Mouse (Mus musculus) induced T-regulatory cell, adult 2 months (primary cell): ENCODE results near the gene Pygm.

ENCODE experiments used
- DNase-seq: peaks from one replicate; pipeline ENCODE4 v3.0.0-alpha.2; 2012; ENCODE audit warnings: low read depth

Pygm gene

DNA sequence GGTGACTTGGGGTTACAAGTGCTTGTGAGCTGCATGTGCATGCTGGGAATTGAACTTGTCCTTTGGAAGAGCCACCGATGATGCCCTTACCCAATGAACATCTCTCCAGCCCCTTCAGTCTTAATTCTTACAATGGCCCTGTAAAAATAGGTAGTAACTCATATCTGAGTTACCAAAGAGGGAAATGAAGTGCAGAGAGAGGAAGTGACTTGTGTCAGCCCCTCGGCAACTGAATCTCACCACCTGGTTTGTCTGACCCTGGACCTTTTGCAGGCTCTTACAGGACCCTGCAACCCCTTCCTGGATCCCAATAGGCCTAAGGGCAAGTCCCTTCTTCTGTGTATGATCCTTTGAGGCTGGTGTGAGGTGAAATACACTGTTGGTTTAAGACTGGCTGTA is 32.1 kb upstream of the Pygm start:
- no peak for DNase-seq

DNA sequence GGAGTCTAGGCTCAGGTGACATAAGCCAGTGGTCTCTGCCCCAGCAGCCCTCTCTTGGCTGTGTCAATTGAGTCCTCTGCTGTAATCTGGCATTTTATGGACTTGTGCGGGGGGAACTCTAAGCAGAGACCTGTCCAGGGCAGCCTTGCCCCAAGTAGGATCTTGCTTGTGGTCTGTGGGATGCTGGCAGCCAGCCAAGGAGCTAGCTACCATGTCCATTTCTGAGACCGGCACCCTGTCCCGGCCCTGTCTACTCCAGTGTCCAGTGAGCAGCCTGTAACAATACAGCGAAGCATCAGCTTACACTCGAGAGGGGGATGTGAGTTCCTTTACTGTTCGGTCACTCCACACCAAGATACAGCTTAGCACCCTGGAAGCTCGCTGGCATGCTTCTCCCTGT is 30.2 kb upstream of the Pygm start:
- DNase-seq = no peak

DNA sequence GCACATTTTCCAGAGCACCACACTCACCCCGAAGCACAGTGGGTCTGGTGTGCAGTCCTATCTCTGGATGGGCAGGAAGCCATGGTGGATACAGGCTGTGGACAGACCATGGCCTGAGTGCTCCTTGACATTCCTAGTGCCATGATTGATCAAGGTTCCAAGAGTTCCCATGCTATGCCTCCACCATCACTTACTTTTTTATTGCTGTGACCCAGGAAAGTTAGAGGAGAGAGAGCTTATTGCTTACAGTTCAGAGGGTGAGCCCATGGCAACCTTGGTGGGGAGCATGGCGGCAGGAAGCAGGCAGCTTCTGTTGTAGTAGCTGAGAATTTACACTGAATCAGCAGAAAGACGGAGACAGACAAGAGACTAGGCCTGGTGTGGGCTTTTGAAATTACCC is 22.9 kb upstream of the Pygm start:
- DNase-seq = no peak

GRCm38 (mm10) chr19:6363091-6363410 is 21.1 kb upstream of the Pygm start:
- DNase-seq = no peak

- peak; percentile 100 for DNase-seq
Observed at GRCm38 (mm10) chr19:6363411-6364240, 20.6 kb upstream of the Pygm start, which contains the start of gene Sf1. TSS of gene Sf1 (plus strand) at chr19:6363690.

DNA sequence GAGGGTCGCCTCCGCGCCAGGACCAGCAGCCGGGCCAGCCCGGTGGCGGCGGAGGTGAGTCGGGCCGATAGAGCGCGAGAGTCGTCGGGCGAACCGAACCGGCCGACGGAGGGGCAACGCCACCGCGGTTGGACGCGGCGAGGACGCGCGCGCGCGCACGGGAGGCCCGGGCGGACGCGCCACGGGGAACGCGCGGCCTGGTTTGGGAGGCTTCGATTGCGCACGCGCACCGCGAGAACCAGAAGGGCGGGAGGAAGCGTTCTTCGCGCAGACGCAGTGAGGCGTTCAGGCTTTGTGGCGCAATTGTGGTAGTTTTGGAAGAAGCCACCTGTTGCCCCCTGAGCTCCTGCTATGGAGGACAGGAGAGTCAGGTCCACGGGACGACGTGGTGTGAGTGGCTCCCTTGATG is 19.9 kb upstream of the Pygm start:
- peak; percentile 97 for DNase-seq

DNA sequence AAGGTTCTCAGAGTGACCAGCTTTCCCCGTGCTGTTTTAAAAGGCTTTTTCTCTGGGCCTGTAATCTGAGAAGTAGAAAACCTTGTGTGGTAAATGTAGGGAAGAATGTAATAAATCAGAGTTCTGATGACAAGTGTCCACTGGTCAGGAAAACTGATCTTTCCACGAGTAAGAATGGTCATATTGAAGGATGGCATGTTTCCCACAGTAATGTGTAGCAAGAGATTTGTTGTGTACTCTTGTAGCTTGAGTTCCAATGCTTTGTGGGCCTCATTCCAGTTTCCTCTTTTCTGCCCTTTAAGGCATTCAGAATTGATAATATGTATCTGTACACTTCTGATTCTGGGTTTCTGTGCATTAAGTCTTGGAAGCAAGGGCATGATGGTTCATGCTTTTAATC is 19.4 kb upstream of the Pygm start:
- DNase-seq = no peak

- DNase-seq = no peak
Observed at GRCm38 (mm10) chr19:6370175-6370574, 14.0 kb upstream of the Pygm start.

DNA sequence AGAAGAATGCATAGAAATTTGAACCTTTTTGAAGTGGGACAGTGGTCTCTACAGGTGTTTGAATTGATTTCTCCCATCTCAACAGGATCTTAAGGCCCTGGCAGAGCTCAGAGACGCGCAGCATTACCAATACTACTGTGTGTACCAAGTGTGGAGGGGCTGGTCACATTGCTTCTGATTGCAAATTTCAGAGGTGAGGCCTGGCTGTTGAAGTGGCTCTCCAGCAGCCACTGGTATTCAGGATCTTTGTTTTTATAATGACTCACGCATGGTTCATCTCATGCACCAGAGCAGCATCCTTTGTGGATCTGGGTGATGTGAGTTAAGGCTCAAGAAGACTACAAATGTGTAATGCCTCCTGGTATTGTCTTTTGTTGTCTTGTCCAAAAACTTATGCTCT is 11.8 kb upstream of the Pygm start:
- DNase-seq = no peak

DNA sequence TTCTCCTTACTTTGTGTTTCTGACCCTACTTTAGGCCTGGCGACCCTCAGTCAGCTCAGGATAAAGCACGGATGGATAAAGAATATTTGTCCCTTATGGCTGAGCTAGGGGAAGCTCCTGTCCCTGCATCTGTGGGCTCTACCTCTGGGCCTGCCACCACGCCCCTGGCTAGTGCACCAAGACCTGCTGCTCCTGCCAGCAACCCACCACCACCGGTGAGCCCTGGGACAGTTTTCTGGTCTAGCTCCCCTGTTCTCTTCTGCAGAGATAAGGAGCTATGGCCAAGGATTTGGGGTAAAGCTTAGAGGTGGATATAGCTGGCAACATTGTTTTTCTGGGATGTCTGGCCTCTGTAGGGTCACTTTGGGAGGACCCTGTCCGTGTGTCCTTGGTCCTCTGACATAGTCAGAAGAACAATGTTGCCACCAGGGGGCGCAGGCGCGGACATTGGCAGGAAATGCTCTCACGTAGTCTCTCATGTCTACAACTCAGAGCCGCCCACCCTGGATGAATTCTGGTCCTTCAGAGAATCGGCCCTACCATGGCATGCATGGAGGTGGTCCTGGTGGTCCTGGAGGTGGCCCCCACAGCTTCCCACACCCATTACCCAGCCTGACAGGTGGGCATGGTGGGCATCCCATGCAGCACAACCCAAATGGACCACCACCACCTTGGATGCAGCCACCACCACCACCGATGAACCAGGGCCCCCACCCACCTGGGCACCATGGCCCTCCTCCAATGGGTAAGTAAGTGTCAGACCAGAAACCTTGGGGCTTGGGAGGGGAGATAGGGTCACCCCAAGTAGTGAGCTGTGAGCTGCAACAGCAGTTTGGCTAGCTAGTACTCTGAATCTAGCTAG is 10.4 kb upstream of the Pygm start:
- DNase-seq = peak; percentile 90

DNA sequence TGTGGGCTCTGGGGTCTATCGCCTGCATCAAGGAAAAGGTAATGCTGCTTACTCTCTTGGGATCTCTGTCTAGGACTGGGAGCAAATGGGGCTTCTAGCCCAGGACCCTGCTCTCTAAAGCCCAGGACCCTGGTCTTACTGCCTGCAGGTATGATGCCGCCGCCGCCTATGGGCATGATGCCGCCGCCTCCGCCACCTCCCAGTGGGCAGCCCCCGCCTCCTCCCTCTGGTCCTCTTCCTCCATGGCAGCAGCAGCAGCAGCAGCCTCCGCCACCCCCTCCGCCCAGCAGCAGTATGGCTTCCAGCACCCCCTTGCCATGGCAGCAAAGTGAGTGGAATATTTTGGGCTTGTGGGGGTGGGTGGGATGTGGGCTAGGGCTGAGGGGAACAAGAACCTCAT is 9.6 kb upstream of the Pygm start:
- DNase-seq = no peak

DNA sequence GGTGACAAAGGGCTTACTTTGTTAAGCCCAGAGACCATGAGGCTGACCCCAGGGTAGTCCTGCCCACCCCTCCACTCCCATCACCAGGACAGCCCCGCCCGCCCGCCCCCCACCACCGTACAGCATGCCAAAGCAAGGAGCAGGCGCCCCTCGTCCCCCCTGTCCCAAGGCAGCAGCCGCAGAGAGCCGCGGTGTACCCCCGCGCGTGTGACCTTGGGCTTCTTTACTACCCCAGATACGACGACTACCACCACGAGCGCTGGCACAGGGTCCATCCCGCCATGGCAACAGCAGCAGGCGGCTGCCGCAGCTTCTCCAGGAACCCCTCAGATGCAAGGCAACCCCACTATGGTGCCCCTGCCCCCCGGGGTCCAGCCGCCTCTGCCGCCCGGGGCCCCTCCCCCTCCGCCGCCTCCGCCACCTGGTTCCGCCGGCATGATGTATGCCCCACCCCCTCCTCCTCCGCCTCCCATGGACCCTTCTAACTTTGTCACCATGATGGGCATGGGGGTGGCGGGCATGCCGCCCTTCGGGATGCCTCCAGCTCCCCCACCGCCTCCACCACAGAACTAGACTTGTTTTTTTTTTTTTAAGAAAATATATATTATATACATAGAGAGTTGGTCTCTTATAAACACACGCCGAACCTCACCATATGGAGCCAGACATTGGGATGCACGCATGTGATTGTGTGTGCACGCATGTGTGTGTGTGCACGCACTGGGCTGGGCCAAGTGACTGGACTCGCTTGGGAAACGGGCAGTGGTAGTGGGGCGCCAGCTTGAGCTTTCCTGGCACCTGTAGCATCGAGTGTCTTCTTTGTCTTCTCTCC is 8.6 kb upstream of the Pygm start:
- no peak for DNase-seq

DNA sequence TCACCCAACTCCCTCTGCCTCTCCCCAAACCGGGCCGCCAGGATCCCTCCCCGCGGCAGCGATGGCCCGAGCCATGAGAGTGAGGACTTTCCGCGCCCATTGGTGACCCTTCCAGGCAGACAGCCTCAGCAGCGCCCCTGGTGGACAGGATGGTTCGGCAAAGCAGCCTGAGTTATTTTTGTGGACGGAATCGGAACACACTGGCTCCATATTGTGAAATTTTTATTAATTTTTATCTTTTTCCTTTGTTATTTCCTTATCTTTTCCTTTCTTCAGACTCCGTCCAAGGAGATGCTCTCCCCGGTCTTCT is 8.0 kb upstream of the Pygm start:
- DNase-seq = peak; percentile 61

- DNase-seq = no peak
Observed at GRCm38 (mm10) chr19:6376643-6377042, 7.6 kb upstream of the Pygm start.

GRCm38 (mm10) chr19:6377327-6378040 is 6.7 kb upstream of the Pygm start:
- DNase-seq = no peak

GRCm38 (mm10) chr19:6380411-6381166 is 3.6 kb upstream of the Pygm start:
- no peak for DNase-seq

DNA sequence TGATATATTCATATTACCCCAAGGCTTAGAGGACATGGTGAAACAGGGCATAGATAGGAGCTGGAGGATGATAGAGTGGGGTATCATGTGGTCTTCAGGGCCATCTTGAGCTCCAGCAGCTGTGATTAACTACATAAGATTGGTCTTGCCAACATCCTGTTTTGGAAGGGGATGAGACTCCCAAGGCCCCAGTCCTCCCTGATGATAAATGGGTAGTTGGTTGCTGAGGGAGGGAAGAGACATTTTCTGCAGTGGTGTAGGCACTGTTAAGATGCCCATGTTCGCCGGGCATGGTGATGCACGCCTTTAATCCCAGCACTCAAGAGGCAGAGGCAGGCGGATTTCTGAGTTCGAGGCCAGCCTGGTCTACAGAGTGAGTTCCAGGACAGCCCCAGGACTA is 3.0 kb upstream of the Pygm start:
- no peak for DNase-seq

GRCm38 (mm10) chr19:6382323-6382924 is 1.8 kb upstream of the Pygm start:
- DNase-seq = no peak

DNA sequence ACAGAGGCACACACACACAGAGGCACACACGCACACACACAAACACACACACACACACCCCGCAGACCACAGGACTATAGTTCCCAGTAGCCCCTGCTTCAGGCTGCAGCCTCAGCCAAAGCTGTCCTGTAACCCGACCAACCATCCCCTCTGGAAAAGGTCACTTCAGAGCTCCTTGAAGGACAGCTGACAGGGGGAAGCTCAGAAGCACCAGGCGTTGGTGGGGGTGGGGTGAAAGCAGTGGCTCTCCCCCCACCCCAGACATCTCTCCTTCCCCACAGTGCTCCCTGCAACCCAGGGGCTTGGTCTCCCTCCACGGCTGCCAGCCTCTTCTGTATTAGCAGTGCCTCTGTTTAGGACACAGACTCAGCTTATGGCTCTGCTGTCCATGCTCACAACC is 729 bp upstream of the Pygm start:
- DNase-seq = no peak

- DNase-seq = no peak
Observed at GRCm38 (mm10) chr19:6384954-6385353, 755 bp downstream of the Pygm start.

DNA sequence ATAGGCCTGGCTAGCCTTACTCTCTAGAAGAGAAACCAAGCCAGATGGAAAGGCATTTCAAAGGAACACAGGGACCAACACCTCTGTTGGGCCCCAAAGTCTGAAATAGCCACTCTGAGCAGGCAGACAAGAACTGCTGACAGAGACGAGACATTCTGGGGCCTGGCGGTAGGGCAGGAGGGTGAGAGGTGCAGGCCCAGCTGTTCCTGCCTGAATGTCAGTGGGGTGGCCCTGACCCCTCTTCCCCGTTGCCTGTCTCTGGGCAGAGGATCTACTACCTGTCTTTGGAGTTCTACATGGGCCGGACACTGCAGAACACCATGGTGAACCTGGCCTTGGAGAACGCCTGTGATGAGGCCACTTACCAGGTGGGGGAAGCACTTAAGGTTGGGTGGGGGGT is 1.2 kb downstream of the Pygm start:
- DNase-seq = no peak
